Mouse (Mus musculus) midbrain, embryonic 12.5 days (tissue): Measurements from ENCODE around the gene Mmaa. TPM values are rescaled to one million over a fixed set of nuclear protein-coding genes. Genes with fewer than 3 reads are reported as not detected.

Experiments
- ATAC-seq: fragments of 200-750 bp; cut with Nextera tagmentation; 2 replicates; pipeline ENCODE4 v1.8.0; 2017; ENCODE audit warnings: low read depth, moderate TSS enrichment, moderate library complexity; ENCODE audit not compliant: low FRiP score
- H3K27ac ChIP-seq: fragments of 300-500 bp; sonication (generic); replicated peaks from 2 replicates; pipeline ENCODE4 v1.5.1; 2016; ENCODE audit warnings: mild to moderate bottlenecking
- H3K27me3 ChIP-seq: fragments of 300-500 bp; sonication (generic); 2 replicates; pipeline ENCODE4 v1.6.1; 2016; ENCODE audit warnings: mild to moderate bottlenecking
- H3K36me3 ChIP-seq: fragments of 300-500 bp; sonication (generic); 2 replicates; pipeline ENCODE4 v1.6.1; 2016
- H3K4me1 ChIP-seq: fragments of 300-500 bp; sonication (generic); 2 replicates; pipeline ENCODE4 v1.6.1; 2016
- H3K4me2 ChIP-seq: fragments of 300-500 bp; sonication (generic); replicated peaks from 2 replicates; pipeline ENCODE4 v1.6.1; 2016; ENCODE audit warnings: mild to moderate bottlenecking, moderate library complexity
- H3K4me3 ChIP-seq: fragments of 300-500 bp; sonication (generic); 2 replicates; pipeline ENCODE4 v1.5.1; 2016; ENCODE audit warnings: mild to moderate bottlenecking
- H3K9ac ChIP-seq: fragments of 300-500 bp; sonication (generic); replicated peaks from 2 replicates; pipeline ENCODE4 v1.6.1; 2016; ENCODE audit warnings: mild to moderate bottlenecking, moderate library complexity
- H3K9me3 ChIP-seq: fragments of 300-500 bp; sonication (generic); 2 replicates; pipeline ENCODE4 v1.6.1; 2016; ENCODE audit warnings: mild to moderate bottlenecking
- WGBS: fragments of 180-500 bp; shearing (Covaris S2); methylation state at CpG from one replicate; pipeline ENCODE4 v1.1.7; 2016; 5-methylcytosine and 5-hydroxymethylcytosine counted together
- polyA plus RNA-seq: library from polyadenylated mRNA; unstranded; fragments of >200 nt; fragmentation: Nextera tagmentation; extraction: Ambion mirVana; gene quantifications from 2 replicates; pipeline ENCODE4 v1.2.1, GENCODE M21; 2016

Mmaa gene
- polyA plus RNA-seq, 1 experiment from 2014 or later, result 15.5 TPM

DNA sequence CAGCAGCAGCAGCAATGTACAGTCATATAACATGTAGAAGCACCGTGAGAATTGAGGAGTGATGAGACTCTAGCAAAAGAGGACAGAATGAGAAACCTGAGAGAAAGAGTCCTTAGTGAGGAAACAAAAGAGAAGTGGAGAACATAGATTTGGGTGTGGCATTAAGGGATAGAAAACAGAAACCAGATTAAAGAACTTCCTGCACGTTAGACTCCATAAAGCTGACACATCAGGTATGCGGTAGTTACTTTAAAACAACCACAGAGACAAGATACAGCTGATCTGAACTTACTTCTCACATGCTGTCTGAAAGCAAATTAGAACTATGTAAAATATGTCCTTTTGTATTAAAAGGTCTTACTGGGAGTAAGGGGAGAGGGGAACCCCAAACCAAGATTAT, 8.3 kb downstream of the Mmaa start:
- no peak overlapping the region for H3K27ac ChIP-seq
- no peak overlapping the region for H3K9ac ChIP-seq
- H3K27me3 ChIP-seq, result no peaks in the 10 kb centered on the region
- H3K4me3 ChIP-seq, result no peak overlapping the region
- ATAC-seq, result no peak
- H3K36me3 ChIP-seq, result 0 out of 2 replicates have a peak, but pooled peaks cover 4% of the 10 kb centered on the region
- H3K4me2 ChIP-seq, result no peak overlapping the region
- no peaks in the 10 kb centered on the region for H3K4me1 ChIP-seq
- H3K9me3 ChIP-seq, result no peaks in the 10 kb centered on the region
- 98% methylated on average over 3 of the region's 3 CpGs for WGBS

DNA sequence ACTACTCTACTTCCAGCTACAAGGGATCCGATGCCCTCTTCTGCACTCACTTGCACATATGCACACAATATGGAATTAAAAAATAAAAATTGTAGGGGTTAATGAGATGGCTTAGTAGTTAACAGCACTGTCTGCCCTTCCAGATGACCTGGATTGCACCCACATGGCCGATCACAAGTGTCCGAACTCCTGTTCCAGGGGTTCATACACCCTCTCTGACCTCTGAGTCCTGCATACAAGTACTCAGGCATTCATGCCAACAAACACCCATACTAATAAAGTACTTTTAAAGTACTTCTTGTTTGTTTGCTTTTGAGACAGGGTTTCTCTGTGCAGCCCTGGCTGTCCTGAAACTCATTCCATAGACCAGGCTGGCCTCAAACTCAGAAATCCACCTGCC, 10.1 kb downstream of the Mmaa start:
- Histone ChIP-seq H3K9ac (no peak overlapping the region), H3K4me3 (no peak overlapping the region), H3K4me1 (no peaks in the 10 kb centered on the region), H3K9me3 (no peaks in the 10 kb centered on the region), H3K27ac (no peak overlapping the region), H3K36me3 (peaks cover 11% of the 10 kb centered on the region; the same call in 1 of the 2 replicates), H3K27me3 (no peaks in the 10 kb centered on the region), H3K4me2 (no peak overlapping the region)
- WGBS, result 91% methylated on average over 3 of the region's 3 CpGs
- no peak for ATAC-seq

DNA sequence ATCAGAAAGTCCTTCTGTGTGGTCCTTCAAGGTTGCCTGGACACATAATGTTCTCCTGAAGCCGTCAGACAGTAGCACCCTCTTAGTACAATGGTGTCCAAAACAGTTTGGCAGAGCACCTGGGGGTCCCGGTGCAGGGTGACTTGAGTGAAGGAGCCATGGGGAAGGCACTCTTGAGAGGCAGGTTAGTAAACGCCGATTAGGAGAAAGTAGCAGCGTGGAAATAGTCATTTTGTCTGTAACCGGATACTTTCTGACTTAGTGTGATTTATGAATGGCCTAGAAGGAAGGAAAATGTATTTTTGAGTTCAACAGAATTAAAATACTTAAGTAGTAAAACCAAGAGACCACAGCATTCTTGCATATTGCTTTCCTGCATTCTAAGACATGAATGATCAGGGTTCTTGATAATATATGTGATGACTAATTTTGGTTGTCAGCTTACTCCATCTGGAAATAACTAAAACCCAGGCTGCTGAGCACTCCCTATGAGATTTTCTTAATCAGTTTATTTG, 13.3 kb downstream of the Mmaa start:
- ATAC-seq, result no peak
- Histone ChIP-seq H3K27me3 (no peaks in the 10 kb centered on the region), H3K27ac (no peak overlapping the region), H3K36me3 (peaks cover 26% of the 10 kb centered on the region), H3K4me3 (no peak overlapping the region), H3K4me1 (no peaks in the 10 kb centered on the region), H3K9ac (no peak overlapping the region), H3K9me3 (no peaks in the 10 kb centered on the region), H3K4me2 (no peak overlapping the region)
- WGBS, result 90% methylated on average over 6 of the region's 6 CpGs

DNA sequence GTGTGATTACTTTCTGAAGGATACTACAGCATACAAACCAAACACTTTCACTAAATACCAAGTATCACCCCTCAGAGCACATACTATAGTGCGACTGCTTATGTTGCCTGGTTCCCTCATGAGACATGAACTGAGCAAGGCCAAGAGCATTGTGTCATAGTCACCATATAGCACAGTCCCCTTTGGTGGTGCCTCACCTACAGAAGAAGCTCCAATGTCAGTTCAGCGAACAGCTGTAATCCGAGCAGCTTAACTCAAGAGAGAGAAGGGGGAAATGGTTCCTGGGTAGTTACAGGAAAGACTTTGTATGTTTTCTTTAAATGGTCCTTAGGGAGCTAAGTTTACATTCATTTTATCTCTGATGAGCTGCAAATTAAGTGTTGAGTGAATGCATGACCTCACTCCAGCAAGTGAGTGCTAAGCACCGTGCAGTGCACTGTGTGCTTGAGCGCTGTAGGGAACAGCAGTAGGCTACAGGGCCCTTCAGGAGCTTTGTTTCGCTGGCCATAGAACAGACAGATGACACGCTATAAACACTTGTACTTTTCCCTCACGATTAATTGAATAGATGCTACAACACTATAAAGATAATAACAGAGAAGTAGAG, 17.4 kb downstream of the Mmaa start:
- H3K9ac ChIP-seq, result no peak overlapping the region
- H3K27ac ChIP-seq, result no peak overlapping the region
- no peaks in the 10 kb centered on the region for H3K4me1 ChIP-seq
- peaks cover 47% of the 10 kb centered on the region for H3K36me3 ChIP-seq
- no peak for ATAC-seq
- 89% methylated on average over 8 of the region's 8 CpGs for WGBS
- H3K4me3 ChIP-seq, result no peak overlapping the region
- H3K9me3 ChIP-seq, result no peaks in the 10 kb centered on the region
- H3K4me2 ChIP-seq, result no peak overlapping the region
- no peaks in the 10 kb centered on the region for H3K27me3 ChIP-seq

DNA sequence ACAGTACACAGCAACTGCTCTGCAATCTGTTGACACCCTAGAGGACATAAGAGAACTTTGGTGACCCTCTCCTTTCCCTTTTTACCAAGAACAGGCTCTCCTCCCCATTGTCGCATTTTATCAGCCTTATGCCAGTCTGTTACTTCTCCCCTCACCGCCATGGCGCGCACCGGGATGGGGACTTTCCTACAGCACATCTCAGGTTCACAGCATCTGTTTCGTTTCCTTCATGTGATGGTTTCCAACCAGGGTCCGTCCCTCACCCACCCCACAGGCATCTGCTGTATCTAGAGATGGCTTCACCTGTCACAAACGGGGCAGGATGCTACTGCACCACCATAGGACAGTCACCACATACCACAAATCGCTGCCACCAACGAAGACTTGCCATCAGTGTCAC, 19.8 kb downstream of the Mmaa start:
- no peaks in the 10 kb centered on the region for H3K27me3 ChIP-seq
- no peak overlapping the region for H3K4me3 ChIP-seq
- H3K27ac ChIP-seq, result no peak overlapping the region
- no peak overlapping the region for H3K9ac ChIP-seq
- no peaks in the 10 kb centered on the region for H3K4me1 ChIP-seq
- H3K9me3 ChIP-seq, result no peaks in the 10 kb centered on the region
- no peak for ATAC-seq
- WGBS, result 93% methylated on average over 10 of the region's 10 CpGs
- H3K4me2 ChIP-seq, result no peak overlapping the region
- peaks cover 55% of the 10 kb centered on the region for H3K36me3 ChIP-seq

DNA sequence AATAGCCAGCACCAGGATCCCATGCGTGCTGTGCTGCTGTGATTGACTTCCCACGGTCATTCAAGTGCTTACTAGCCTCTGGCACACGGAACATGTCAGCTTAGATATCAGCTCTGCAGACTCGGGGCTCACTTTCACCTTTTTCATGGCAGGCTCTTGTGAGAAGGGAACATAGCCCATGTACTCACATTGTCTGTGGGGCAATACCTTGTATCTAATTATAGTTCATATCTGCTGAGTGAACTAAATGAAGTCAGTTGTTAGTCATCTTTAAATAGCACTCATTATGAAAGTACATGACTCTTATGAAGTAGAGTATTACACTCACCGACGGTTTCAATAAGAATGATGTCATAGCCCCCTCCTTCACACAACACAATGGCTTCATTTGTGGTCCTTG, 21.0 kb downstream of the Mmaa start:
- no peaks in the 10 kb centered on the region for H3K27me3 ChIP-seq
- H3K4me3 ChIP-seq, result no peak overlapping the region
- H3K9me3 ChIP-seq, result no peaks in the 10 kb centered on the region
- 92% methylated on average over 6 of the region's 6 CpGs for WGBS
- no peak overlapping the region for H3K27ac ChIP-seq
- no peak for ATAC-seq
- H3K4me2 ChIP-seq, result no peak overlapping the region
- H3K4me1 ChIP-seq, result no peaks in the 10 kb centered on the region
- H3K9ac ChIP-seq, result no peak overlapping the region
- peaks cover 60% of the 10 kb centered on the region for H3K36me3 ChIP-seq

DNA sequence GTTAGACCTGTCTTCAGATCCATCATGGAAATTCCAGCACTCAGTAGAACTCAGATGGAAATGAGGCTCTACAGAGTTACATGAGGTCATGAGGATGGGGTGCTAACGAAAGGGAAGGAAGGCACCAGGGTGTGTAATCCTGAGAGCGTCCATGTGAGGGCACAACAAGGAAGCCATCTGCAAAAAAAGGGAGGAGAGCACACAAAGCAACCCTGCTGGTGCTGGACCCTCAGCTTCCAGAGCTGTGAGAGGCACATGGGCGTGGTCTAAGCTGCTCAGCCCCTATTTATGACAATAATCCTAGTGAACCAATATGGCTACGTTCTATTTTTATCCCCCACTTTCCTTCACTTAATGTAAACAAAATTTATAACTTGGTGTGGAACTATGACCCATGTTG, 22.1 kb downstream of the Mmaa start:
- WGBS, result 83% methylated on average over 4 of the region's 4 CpGs
- peaks cover 64% of the 10 kb centered on the region for H3K36me3 ChIP-seq

DNA sequence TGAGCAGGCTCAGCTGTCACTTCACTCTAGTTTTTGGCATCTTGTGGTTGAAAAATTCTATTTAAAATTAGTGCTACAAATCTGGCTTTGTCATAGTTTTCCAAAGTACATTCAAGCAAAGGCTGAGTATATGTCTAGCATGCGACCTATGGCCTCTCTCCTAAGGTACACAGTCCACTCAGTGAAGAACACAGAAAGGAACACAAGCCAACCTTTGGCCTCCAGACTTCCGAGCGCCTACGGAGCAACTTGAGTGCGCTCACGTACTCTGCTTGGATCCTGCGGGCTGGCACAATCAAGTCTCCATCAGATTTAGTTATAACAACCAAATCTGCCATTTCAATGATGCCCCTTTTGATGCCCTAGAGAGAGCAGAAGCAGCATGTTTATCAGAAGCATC, 25.8 kb downstream of the Mmaa start:
- Histone ChIP-seq H3K27ac (no peak overlapping the region), H3K9me3 (no peaks in the 10 kb centered on the region), H3K27me3 (no peaks in the 10 kb centered on the region), H3K36me3 (peaks cover 60% of the 10 kb centered on the region), H3K4me3 (no peak overlapping the region), H3K4me1 (no peaks in the 10 kb centered on the region), H3K4me2 (no peak overlapping the region), H3K9ac (no peak overlapping the region)
- ATAC-seq, result no peak
- 94% methylated on average over 7 of the region's 7 CpGs for WGBS

More for the DNA sequence above, 22.1 kb downstream of the Mmaa start:
- Histone ChIP-seq H3K4me1 (no peaks in the 10 kb centered on the region), H3K27me3 (no peaks in the 10 kb centered on the region), H3K27ac (no peak overlapping the region), H3K4me2 (no peak overlapping the region), H3K9me3 (no peaks in the 10 kb centered on the region), H3K4me3 (no peak overlapping the region), H3K9ac (no peak overlapping the region)
- ATAC-seq, result no peak

DNA sequence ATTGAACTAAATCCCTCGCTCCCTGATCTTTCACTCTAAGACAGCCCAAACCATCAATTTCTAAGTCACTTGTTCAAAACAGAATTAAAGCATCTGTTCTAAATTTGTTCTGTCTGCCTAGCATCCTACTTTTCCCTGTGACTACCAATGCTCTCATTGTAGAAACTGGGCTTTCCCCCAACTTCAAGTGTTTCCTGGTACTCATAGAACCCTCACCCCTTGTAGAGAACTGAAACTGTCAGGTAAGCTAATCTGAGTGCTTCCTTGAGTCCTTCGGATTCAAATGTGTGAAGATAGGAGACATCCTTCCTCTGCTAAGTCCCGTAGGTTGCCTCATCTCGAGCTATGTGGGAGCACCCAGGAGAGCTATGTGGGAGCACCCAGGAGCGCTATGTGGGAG, 32.8 kb downstream of the Mmaa start:
- H3K9ac ChIP-seq, result no peak overlapping the region
- no peaks in the 10 kb centered on the region for H3K4me1 ChIP-seq
- H3K9me3 ChIP-seq, result no peaks in the 10 kb centered on the region
- 88% methylated on average over 5 of the region's 5 CpGs for WGBS
- no peak for ATAC-seq
- H3K27me3 ChIP-seq, result no peaks in the 10 kb centered on the region
- H3K4me3 ChIP-seq, result no peak overlapping the region
- H3K4me2 ChIP-seq, result no peak overlapping the region
- H3K27ac ChIP-seq, result no peak overlapping the region
- peaks cover 3% of the 10 kb centered on the region for H3K36me3 ChIP-seq

DNA sequence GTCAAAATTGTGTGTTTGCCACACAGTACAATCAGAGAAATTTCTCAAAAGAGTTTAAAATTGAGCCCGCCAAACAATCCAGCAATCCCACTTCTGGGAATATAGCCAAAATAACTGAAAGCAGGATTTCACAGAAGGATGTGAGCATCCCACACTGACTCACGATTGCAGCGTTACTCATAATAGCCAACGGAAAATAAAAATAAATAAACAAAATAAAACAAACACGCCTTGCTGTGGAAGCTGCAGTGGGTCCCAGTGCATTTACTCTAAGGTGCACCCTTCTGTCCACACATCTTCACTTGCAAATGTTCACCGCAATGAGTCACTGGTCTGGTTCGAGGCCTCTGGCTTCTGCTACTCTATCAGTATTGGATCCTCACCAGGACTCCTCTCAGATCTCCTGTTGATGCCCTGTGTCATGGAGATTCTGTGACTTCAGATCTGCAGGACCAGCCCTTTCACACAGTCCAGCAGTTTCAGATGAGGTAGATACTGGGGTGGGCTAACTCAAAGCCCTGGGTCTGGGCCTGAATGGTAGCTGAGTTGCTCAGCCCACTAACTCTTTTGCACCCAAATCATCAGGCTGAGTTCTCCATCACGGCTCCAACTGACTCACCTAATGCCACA, 38.5 kb downstream of the Mmaa start:
- ATAC-seq, result no peak

DNA sequence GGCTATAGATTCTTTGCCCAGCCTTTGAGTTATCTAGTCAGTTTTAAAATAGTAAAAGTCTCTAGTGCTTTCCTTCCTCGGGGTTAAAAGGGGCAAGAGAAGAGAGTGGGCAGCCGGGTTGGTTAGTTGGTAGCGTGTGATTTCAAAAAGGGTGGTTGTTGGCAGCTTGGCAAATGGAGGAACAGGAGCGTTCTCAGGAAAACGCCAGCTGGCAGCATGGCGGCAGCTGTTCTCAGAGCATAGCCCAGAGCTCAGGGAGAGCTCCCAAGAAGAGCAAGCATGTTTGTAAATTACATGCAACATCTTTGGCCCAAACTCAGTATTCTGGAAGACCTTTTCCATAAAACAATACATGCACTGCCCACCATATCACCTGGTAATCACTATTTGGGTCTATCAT, 41.0 kb downstream of the Mmaa start:
- no peak overlapping the region for H3K9ac ChIP-seq
- H3K9me3 ChIP-seq, result no peaks in the 10 kb centered on the region
- no peaks in the 10 kb centered on the region for H3K27me3 ChIP-seq
- no peak overlapping the region for H3K27ac ChIP-seq
- no peaks in the 10 kb centered on the region for H3K36me3 ChIP-seq
- no peak overlapping the region for H3K4me2 ChIP-seq
- no peak overlapping the region for H3K4me3 ChIP-seq
- H3K4me1 ChIP-seq, result no peaks in the 10 kb centered on the region
- 90% methylated on average over 6 of the region's 6 CpGs for WGBS
- ATAC-seq, result no peak

More for the DNA sequence above, 38.5 kb downstream of the Mmaa start:
- H3K27me3 ChIP-seq, result no peaks in the 10 kb centered on the region
- no peaks in the 10 kb centered on the region for H3K4me1 ChIP-seq
- WGBS, result 85% methylated on average over 8 of the region's 8 CpGs
- no peak overlapping the region for H3K9ac ChIP-seq
- H3K27ac ChIP-seq, result no peak overlapping the region
- no peaks in the 10 kb centered on the region for H3K9me3 ChIP-seq
- H3K4me2 ChIP-seq, result no peak overlapping the region
- no peaks in the 10 kb centered on the region for H3K36me3 ChIP-seq
- no peak overlapping the region for H3K4me3 ChIP-seq

DNA sequence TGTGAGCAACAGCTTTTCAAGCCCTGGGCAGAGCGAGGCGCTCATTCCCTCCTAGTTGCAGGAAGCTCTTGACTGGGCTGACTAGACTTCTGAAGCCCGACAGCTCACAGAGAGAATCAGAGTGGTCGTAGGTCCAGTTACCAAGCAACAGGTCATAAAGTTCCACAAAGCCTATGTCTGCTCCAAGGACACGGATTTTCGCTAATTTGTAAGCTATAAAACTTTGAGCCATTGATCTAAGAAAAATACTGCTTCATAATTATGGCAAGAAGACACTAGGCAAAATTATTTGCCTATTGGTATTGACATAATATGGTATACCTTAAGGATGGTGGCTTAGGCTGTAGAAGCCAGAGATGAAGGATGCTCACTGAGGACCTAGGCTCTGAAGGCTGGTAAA, 46.3 kb downstream of the Mmaa start, which contains the start of gene 1700011L22Rik:
Gene 1700011L22Rik (minus strand): TSS at position 101 of the 400 bp plus-strand sequence.
- no peaks in the 10 kb centered on the region for H3K36me3 ChIP-seq
- H3K27ac ChIP-seq, result no peak within 1 kb of the TSS
- H3K4me3 ChIP-seq, result no peak within 1 kb of the TSS
- no peak within 1 kb of the TSS for H3K9ac ChIP-seq
- no peaks in the 10 kb centered on the region for H3K9me3 ChIP-seq
- H3K4me2 ChIP-seq, result no peak within 1 kb of the TSS
- no peak for ATAC-seq
- H3K4me1 ChIP-seq, result no peaks in the 10 kb centered on the region
- no peaks in the 10 kb centered on the region for H3K27me3 ChIP-seq
- 93% methylated on average over 6 of the region's 6 CpGs for WGBS
